Mouse (Mus musculus) gonadal fat pad, adult 2 months (tissue): ENCODE data around the gene Sh3rf3. TPM values are rescaled to one million over a fixed set of nuclear protein-coding genes. Genes with fewer than 3 reads are reported as not detected.

Experiments used
- DNase-seq: peaks from one replicate; pipeline ENCODE4 v3.0.0-alpha.2; 2012; ENCODE audit warnings: low read depth
- polyA plus RNA-seq: library from polyadenylated mRNA; depleted of rRNA; stranded (reverse); fragments of >200 nt; gene quantifications from 2 replicates; pipeline ENCODE4 v1.2.3, GENCODE M21; 2012

Gene Sh3rf3
- polyA plus RNA-seq, 1 experiment = 1.8 TPM

DNA sequence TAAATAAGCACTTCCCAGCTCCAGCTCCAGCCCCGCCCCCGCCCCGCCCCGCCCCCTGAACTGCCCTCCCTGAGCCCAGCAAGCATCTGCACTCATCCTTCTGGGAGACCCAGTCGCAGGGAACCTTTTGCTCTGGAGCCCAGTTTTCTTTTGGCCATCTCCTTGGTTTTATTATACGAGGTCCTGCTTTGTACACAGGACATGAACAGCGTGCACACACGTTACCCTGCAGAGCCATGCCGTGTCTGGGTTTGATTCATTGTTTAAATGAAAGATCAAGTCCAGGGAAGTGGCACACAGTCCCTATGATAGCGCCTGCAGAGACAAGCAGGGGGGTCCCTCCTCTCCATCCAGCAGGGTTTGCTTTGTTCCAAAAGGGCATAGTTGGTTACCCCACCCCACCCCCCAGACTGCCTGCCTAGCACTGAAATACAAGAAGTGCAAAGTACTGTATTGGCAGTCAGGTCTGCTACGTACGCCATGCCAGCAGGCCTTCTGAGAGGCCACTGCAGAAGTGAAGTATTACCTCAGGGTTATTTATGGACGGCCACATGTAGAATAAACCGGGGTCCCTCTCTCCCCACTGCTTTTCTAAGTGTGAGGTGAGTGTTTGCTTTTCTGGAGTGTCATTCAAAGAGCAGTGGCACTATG is 41.5 kb downstream of the Sh3rf3 start:
- no peak for DNase-seq

DNA sequence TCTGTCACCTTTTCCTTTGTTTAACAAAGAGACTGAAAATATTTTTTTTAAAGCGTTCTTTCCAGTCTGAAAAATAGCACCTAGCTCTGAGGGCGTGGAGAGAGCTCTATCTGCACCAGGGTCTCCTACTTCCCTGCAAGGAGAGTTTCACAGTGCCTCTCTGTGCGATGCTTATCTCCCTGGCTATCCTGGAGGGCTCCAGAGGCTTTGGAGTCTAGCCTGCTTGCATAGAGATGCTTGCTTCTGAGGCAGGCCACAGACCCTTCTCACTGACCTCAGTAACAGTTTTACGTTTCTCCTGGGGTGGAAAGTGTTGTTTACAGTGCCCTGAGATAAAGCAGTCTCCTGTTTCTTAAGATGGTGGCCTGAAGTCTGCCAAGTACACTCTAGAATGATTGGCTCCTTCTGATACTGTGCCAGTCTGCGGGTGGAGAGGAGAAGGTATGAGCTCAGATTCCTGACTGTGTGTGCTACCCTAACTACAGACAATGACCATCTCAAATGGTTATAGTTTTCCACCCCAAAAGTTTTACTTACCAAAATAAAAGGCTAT is 42.1 kb downstream of the Sh3rf3 start:
- no peak for DNase-seq

DNA sequence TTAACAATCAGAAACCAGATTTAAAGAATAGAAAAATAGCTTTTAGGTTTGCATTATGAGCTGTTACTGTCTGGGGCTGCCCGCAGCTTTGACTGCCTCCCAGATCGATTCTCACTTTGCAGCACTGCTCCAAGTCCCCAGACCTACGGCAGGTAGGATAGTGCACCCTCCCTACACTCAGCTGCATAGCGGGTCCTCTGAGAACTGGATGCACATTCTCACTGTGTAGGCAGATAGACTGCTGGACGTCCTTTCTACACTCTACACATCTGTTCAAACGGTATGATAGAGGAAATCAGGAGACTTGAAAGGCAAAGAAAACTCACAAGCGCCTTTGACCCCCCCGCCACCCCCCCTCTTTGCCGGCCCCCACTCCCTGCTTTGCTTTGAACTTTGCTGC is 42.7 kb downstream of the Sh3rf3 start:
- no peak for DNase-seq

DNA sequence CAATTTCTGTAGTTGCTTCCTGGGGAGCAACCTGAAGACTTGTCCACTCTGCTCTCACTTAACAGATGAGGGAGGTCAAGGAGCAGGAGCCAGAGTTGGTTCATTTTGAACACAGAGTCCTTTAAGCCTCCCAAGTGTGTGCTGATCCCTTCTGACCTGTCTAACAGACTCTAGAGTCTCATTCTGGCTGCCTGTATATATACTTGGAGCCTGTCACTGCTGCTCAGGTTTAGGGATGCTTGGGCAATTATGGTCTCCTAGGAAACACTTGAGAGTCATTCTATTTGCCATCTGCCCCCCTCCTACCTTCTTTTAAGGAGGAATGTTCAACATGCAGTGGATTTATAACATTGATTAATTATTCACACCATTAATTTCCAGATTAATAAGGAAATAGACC is 43.6 kb downstream of the Sh3rf3 start:
- no peak for DNase-seq

DNA sequence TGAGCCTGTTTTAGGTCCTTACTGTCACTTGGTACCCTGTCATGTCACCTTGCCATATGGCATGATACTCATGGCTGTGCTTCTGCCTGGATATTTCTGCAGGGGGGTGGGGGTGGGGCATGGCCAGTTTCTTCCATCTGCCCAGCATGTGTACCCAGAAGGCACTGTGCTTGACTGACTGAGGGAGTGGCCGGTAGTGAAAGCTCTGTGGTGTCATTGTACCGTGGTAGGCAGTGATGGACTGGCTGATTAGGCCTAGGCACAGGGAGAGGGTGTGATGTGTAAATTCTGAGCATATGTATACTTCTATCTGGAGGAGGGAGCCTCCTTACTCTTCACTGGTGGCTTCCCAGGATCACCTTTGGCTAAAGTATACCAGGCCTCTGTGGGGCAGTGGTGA is 51.6 kb downstream of the Sh3rf3 start:
- DNase-seq = no peak

DNA sequence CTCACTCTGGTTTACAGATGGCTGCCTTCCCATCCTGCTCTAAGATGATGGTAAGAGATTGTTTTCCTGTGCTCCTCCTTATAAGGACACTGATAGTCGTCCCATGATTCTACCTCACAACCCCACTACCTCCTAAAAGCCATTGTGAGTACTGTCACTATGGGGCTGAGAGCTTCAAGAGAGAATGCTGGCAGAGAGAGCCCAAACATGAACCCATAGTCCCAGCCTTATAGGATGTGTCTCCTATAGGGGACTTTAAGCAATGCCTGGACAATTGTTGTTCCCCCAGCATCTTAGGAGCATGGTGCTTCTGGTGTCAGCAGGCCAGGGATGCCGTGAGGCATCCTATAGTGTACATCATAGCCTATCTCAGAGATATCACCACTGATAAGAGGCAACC is 54.4 kb downstream of the Sh3rf3 start:
- no peak for DNase-seq

DNA sequence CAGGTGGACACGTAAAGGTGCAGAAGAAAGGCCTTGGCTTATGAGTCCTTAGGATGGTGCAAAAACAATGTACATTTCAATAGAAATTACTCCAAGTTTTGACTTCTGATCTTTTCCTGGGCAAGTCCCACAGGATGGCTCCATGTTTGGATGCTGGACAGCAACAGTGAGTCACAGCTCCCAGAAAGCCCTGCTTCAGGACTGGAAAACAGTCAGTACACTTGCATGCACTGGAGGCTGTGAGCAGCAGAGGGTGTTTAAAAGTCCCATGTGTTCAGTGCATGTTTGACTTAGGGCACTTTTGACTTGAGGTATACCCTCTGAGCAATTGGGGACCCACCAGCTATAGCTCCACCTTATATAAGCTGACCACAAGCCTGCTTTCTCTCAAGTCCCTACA is 56.7 kb downstream of the Sh3rf3 start:
- no peak for DNase-seq

DNA sequence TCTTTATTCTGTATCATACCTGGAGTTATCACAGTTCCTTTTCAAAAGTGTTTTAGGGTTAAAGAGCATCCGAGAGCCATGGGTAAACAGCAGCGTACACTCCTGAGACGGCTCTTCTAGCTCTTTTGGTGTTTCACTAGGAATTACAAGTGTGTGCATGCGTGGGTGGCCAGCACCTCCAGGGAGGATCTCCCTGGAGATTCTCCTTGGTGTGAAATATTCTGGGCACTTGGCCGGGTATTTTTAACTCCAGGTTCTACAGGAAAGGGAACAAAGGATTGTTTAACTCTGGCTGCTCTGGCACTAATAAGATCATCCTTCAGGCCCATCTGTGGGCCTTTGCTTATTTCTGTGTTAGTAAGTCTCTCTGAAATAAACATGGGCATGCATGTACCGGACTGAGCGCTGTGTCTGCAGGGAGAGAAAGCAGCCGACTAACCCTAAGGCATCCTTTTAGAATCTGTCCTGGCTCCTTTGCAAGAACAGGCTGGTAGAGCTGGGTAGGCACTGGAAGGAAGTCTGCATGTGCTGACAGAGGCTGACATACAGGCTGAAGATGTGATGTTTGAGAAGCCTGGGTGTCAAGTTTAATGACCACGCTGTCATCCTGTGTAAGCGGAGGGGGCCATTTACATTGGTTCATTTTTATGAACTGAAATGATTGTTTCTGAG is 58.1 kb downstream of the Sh3rf3 start:
- no peak for DNase-seq

DNA sequence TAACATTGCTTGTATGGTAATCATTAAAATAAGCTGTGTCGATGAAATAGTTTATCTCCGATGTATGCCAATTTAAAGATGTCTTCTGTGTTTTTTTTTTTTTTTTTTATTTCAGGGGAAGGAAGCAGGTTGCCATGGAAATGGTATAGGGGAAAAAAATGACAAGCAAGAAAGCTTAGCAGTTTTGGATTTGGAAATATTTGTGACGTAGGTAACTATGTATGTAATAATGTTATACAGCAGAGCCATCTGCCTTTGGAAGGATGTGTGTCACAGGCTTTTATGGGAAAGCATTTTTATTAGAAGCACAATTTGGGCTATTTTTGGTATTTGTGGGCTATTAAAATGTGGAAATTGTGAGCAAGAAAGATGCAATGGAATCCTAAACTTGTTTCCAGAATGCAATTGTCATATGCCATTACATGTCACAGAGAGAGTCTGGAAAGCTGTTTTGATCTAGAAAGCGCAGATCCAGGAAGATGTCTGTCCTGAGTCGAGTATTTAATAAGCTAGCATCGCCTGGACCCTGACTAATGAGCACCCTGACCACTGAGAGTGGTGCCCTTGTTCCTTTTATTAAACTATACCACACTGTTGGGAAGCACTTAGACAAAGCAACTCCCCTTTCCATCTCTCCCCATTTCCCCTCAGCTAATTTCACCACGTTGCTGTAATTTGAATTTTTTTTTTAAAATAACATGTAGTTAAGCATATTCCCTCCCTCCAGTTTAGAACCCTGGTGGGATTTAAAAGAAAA is 58.8 kb downstream of the Sh3rf3 start:
- DNase-seq = no peak

DNA sequence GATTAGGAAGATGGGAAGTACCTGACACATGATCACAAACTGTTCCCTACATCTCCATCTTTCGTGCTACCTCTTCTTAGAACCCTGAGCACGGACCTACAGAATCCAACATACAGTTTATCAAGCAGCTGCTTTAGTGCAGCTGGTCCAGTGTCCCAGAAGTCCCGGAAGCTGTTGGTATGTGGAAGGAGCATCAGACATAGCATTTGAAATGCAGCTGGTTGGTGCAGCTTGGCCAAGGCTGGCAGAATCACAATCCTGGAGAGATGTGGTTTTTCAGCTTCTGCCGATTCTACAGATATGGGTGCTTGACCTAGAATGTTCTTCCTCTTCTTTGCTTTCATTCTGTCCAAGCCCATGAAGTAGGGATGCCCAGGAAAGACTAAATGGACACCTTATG is 64.7 kb downstream of the Sh3rf3 start:
- DNase-seq = no peak

DNA sequence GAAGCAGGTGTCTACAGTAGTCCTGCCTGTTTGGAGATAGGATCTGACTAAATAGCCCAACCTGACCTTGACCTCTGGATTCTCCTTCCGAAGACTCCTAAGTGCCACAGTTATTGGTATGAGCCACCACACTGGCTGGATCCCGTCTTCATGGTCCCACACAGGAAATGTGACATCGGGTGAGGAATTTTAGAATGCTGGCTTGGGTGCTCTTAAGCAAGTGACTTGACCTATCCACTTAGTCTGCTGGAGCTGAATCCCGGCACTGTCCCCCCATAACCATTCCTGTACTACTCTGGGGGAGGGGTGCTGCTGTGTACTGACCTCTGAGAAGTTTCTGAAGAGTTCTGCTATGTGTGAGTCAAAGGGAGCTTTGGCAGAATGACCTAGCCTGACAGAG is 65.5 kb downstream of the Sh3rf3 start:
- DNase-seq = no peak

DNA sequence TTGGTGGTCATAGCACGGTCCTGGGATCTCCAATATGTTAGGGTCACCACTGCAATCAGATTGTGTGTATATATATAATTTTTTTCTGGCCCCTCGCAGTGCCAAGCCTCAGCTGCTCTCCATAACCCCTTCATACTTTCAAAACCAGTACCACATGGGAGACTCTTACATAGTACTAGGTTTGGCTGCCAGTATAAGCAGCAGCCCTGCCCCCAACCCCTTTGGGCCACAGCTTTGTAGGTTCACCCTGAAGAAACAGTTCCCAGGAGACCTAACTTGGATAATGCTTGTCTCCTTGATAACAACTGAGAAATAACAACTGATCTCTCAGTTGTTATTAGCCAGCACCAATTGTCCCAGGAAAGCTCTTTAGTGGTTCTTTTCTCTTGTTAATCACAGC is 69.6 kb downstream of the Sh3rf3 start:
- DNase-seq = no peak

DNA sequence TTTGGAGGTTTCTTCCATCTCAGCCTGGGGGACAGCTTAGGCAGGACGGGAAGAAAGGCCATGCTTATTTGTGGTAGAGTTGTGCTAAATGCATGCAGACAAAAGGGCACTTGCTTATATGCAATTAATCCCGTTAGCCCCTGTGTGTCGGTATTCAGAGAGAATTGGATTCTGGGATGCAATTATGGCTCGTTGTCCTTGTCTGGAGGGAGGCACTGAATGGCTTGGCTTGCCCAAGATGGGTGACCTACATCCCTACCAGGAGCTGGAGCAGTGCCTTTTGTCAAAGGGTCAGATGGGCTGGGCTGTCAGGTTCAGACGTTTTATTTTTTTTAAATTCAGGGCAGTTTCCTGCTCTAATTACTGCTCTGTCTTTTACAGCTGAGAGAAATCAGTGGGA is 72.2 kb downstream of the Sh3rf3 start:
- no peak for DNase-seq

DNA sequence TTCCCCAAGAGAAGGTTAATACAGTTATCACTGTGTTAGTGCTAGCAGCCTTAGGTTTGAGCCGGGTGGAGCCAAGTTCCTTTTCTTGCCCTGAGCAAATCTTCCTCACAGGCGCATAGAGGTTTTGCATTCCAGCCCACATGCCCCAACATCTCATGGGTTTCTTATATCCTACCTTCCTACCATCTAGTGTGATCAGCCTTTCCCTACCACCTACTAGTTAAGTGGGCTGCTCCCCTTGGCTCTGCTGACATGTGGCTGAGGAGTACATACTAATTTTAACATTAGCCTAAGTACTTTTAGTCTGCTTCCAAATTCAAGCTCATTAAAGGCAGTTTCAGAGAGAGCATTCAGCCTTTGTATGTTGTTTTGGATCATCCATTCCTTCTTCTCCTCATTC is 72.7 kb downstream of the Sh3rf3 start:
- DNase-seq = no peak

DNA sequence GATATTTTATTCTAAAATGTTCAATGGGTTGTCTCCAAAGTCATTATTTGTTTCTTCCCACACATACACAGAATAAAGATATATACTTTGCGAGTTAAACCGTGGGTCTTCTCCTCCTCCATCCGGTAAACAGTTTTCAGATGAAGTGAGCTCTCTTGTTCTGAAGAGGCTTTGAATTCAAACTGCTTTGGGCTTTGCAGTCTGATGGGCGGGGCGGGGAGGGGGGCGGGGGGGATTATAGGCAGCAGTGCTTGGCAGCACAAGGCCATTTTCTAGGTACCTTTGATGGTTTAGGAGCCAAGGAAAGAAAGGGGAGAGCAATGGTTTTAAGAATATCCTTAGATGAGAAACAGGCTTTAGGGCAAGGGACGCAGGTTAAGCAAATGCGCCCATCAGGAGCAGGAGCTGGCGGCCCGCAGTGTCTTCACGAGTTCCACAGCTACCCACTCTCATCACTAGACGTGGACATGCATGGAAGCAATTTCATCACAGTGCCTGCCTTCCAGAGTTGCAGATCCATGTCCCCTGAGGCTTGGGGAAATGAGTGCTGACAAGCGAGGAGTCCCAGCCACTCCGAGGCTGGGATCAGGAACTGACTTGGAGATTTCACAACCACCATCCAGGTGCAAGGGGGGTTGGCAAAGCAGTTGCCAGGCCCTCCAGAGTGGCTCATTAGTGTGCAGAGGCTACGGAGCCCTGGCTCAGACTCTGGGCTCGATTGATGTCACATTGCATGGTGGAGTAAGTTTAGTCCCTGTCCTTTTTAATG is 77.7 kb downstream of the Sh3rf3 start:
- DNase-seq = no peak

DNA sequence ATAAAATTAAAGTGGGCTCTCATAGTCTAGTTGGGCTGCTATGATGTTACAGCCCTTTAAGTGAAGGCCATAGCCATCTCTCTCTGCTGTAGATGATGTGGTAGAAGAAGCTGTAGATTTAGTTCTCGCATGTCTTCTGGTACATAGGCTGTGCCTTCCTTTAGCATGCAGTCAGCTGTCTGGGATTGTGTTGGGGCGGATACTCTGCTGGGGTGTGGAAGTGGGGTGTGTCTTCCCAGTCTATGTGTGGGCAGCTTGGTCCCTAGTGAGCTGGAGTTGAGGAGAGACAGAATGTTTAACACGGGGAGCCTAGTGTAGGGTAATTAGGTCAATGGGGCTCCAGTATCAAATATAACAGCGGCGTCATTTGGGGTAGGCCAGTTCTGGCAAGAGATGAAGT is 82.3 kb downstream of the Sh3rf3 start:
- no peak for DNase-seq

DNA sequence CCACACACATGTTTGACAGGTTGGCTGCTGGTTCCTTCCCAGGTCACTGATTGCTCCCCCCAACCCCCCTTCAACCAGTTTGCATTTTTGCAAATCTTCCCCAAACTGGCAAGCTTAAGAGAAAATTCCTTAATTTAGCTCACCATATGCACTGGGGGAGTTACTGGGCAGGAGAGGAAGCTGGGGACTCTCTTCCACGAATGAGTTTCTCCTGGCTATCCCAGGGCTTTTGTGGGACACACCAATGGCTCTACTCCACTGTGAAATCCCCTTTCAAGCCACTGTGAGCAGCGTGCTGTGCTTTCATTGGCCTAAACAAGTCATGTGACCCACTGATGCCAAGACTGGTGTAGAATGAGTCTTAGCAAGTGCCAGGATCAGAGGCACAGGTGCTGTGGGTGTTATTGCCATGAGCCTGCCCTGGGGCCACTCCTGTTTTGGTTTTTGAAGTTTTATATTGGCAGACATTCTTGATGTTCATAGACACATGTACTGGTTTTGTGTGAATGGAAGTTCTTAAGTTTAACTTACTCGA is 83.9 kb downstream of the Sh3rf3 start:
- no peak for DNase-seq

DNA sequence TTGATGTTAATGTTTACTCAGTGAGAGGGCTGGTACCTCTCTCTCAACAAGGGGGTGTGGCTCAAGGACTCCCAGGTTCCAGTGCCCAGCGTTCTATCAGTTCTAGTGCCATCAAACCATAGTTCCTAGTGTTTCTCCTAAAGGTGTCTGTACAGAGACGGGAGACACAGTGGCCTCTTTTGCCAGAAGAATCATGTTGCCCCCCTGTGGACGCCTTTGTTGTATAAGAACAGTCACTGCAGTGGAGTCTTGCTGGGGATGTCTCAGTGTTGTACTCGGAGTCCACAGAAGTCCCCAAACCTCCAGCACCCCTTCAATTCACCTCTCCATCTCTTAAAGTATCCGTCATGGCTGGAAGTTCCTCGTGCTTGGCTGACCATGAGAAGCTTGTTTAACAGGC is 92.1 kb downstream of the Sh3rf3 start:
- DNase-seq = no peak

DNA sequence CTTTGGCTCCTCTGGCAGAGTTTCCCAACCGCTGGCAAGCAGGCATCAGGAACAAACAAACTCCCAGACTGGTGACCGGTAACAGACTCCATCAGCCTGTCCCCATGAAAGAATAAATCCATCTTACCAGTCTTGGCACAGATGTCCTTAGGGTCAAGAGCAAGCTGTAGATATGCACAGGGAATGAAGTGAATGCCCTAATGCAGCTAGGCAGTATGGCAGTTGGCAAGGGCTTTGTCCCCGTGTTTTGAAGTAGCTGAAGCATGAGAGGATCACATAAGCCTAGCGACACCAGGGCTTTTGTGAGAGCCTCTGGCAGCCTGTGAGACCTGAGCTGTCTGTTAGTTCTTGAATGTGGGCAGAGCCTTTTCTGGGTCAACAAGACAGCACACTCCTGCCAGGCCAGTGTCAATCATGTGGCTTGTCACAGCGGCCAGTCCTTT is 93.9 kb downstream of the Sh3rf3 start:
- no peak for DNase-seq

DNA sequence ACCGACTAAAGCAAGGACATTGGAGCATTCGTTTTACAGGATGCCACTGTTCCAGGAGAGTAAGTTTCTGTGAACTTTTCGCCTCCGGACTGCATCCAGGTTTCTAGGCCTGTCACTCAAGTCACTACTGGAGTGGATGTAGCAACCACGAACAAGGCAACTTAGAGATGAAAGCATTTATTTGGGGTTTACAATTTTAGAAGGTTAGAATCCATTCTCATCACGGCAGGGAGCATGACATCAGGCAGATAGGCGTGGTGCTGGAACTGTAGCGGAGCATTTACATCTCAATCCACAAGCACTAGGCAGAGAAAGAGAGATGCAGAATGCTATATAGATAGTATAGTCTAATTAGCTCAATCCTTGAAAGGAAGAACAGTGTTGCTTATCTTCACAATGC is 95.3 kb downstream of the Sh3rf3 start:
- DNase-seq = no peak

DNA sequence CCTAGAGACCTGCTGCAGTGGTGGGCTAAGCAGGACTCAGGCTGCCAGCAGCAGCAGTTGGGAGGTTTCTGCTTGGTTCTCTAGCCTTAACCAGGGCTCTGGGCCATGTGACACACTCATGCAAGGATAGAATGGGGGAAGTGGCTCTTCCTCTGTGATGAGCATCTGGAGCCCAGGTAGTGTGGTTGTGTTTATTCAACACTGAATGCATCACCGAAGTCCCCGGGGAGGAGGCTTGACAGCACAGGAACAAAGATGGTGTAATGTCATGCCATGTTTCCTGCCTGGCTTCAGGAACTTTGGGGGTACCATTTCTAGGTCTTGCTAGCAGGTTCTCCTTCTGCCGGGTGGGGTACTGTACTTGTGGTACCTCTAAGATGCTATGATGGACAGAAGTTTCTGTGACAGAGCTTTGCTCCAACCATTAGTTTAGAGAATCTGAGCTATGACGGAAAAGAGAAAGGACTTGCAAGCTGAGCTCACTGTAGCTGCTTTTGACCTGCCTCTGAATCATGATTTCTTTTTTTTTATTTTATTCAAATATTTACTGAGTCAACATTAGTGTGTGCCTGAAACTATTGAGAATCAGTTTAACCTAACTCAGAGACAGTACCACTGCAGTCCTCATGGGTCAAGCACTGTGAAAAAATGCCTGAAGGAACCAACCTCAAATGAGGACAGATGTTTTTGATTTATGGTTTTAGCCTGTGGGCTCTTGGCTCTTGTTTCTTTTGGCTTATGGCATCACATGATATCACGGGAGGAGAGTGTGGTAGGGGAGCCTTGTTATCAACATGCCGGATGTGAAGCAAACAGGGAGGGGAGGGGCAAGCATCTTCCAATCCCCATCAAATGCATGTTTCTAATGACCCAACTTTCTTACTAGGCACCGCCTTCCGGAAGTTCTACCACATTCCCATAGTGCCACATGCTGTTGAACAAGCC is 102.4 kb downstream of the Sh3rf3 start:
- DNase-seq = no peak
